Mouse (Mus musculus): ENCODE measurements around the gene Clec16a.

The Clec16a gene

GRCm38 (mm10) chr16:10534567-10534966, 10.6 kb upstream of the Clec16a start:
- DNase-seq (ENCODE audit: low read depth, low spot score) = peak; percentile 78

GRCm38 (mm10) chr16:10536323-10536722, 8.8 kb upstream of the Clec16a start:
- DNase-seq (ENCODE audit: low read depth, low spot score) = no peak

GRCm38 (mm10) chr16:10536961-10537360, 8.2 kb upstream of the Clec16a start:
- no peak for DNase-seq (ENCODE audit: low read depth, low spot score)

- DNase-seq (ENCODE audit: low read depth, low spot score) = no peak
Measured at GRCm38 (mm10) chr16:10540763-10541597, 4.2 kb upstream of the Clec16a start.

- DNase-seq (ENCODE audit: low read depth, low spot score) = no peak
Measured at GRCm38 (mm10) chr16:10541598-10541930, 3.6 kb upstream of the Clec16a start.

GRCm38 (mm10) chr16:10542266-10542665, 2.9 kb upstream of the Clec16a start:
- DNase-seq (ENCODE audit: low read depth, low spot score) = no peak

- peak; percentile 97 for DNase-seq (ENCODE audit: low read depth, low spot score)
Measured at GRCm38 (mm10) chr16:10542698-10543365, 2.3 kb upstream of the Clec16a start, which contains the start of gene Dexi. TSS of gene Dexi (minus strand) at chr16:10543054.

GRCm38 (mm10) chr16:10546865-10547264, 1.7 kb downstream of the Clec16a start:
- no peak for DNase-seq (ENCODE audit: low read depth, low spot score)

- no peak for DNase-seq (ENCODE audit: low read depth, low spot score)
Measured at GRCm38 (mm10) chr16:10548938-10549337, 3.8 kb downstream of the Clec16a start.

- no peak for DNase-seq (ENCODE audit: low read depth, low spot score)
Measured at GRCm38 (mm10) chr16:10549600-10549999, 4.5 kb downstream of the Clec16a start.

GRCm38 (mm10) chr16:10551592-10551991, 6.5 kb downstream of the Clec16a start:
- DNase-seq (ENCODE audit: low read depth, low spot score) = no peak

GRCm38 (mm10) chr16:10553858-10554257, 8.7 kb downstream of the Clec16a start:
- DNase-seq (ENCODE audit: low read depth, low spot score) = no peak

- no peak for DNase-seq (ENCODE audit: low read depth, low spot score)
Measured at GRCm38 (mm10) chr16:10559991-10560390, 14.9 kb downstream of the Clec16a start.

- peak; percentile 68 for DNase-seq (ENCODE audit: low read depth, low spot score)
Measured at GRCm38 (mm10) chr16:10565278-10565885, 20.2 kb downstream of the Clec16a start.

GRCm38 (mm10) chr16:10567153-10567552, 22.0 kb downstream of the Clec16a start:
- DNase-seq (ENCODE audit: low read depth, low spot score) = no peak

- DNase-seq (ENCODE audit: low read depth, low spot score) = no peak
Measured at GRCm38 (mm10) chr16:10569809-10570395, 24.8 kb downstream of the Clec16a start.

- DNase-seq (ENCODE audit: low read depth, low spot score) = no peak
Measured at GRCm38 (mm10) chr16:10570708-10571107, 25.6 kb downstream of the Clec16a start.

- no peak for DNase-seq (ENCODE audit: low read depth, low spot score)
Measured at GRCm38 (mm10) chr16:10571820-10572219, 26.7 kb downstream of the Clec16a start.

- peak; percentile 77 for DNase-seq (ENCODE audit: low read depth, low spot score)
Measured at GRCm38 (mm10) chr16:10574936-10575335, 29.8 kb downstream of the Clec16a start.

GRCm38 (mm10) chr16:10575915-10576314, 30.8 kb downstream of the Clec16a start:
- no peak for DNase-seq (ENCODE audit: low read depth, low spot score)

- no peak for DNase-seq (ENCODE audit: low read depth, low spot score)
Measured at GRCm38 (mm10) chr16:10577548-10577947, 32.4 kb downstream of the Clec16a start.

- no peak for DNase-seq (ENCODE audit: low read depth, low spot score)
Measured at GRCm38 (mm10) chr16:10578376-10578775, 33.2 kb downstream of the Clec16a start.

All from skeletal muscle tissue, adult 2 months (tissue).